Mouse (Mus musculus): ENCODE data around the gene Nr2e3.

DNA sequence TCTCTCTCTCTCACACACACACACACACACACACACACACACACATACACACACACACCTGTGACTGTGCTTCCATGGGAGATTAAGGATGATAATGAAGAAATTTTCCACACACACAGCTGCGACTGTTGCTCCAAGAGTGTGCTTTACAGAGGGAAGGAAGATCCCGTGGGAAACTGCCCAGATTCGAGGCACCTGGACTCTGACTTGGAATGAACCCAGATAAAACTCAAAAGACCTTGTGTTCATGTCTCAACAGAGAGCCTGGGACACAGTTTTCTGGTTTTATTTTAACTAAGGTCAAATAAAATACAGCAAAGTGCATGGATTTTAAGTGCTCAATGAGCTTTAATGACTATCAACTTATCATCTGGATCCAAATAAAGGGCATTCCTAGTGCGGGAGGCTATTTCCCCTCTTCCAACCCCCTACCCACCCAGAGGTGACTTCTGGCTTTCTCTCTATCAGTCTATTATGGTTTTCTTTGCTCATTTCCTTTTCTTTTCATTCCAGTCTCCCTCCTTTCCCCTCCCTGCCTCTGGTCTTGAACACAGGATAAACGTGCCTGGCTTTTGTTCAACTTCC lies 17.9 kb downstream of the Nr2e3 start:
- TF ChIP-seq CTCF (IDR thresholded peaks at IDR 0.05; ENCODE audit: extremely low read depth, insufficient read length, insufficient replicate concordance, low read depth, low read length) (no peak), POLR2A (IDR thresholded peaks at IDR 0.05; ENCODE audit: low read depth, low read length) (no peak)

Measured in small intestine, adult 2 months (tissue).